Mouse (Mus musculus) CH12.LX (cell line): ENCODE data around the gene Rer1.

Experiments used
- BHLHE40 ChIP-seq: IDR thresholded peaks from 2 replicates; pipeline ENCODE4 v1.6.1; 2011; ENCODE audit warnings: mild to moderate bottlenecking, low read depth, low read length, improper control_type of control experiment
- CTCF ChIP-seq, 2 experiments: IDR thresholded peaks in 1 of 2; conservative IDR thresholded peaks in 1 of 2; 2 replicates each; pipeline ENCODE4 v1.5.1; 2011 to 2012; ENCODE audit warnings: low read depth in 2 of 2, low read length in 2 of 2, improper control_type of control experiment in 1 of 2, inconsistent platforms in 1 of 2, mild to moderate bottlenecking in 1 of 2, moderate library complexity in 1 of 2
- ETS1 ChIP-seq: conservative IDR thresholded peaks from 2 replicates; pipeline ENCODE4 v1.6.1; 2012; ENCODE audit warnings: low read depth, mild to moderate bottlenecking, inconsistent platforms, low read length, improper control_type of control experiment, moderate library complexity
- NRF1 ChIP-seq: IDR thresholded peaks from 2 replicates; pipeline ENCODE4 v1.6.1; 2014; ENCODE audit warnings: low read depth, mild to moderate bottlenecking, inconsistent platforms, low read length, improper control_type of control experiment, moderate library complexity
- RCOR1 ChIP-seq: conservative IDR thresholded peaks from 2 replicates; pipeline ENCODE4 v1.6.1; 2012; ENCODE audit warnings: low read depth, mild to moderate bottlenecking, inconsistent platforms, low read length, improper control_type of control experiment
- SIN3A ChIP-seq: IDR thresholded peaks from 2 replicates; pipeline ENCODE4 v1.6.1; 2012; ENCODE audit warnings: low read length, improper control_type of control experiment, inconsistent platforms
- TCF12 ChIP-seq: IDR thresholded peaks from 2 replicates; pipeline ENCODE4 v1.6.1; 2014; ENCODE audit warnings: low read depth, mild to moderate bottlenecking, inconsistent platforms, low read length, improper control_type of control experiment
- ZNF384 ChIP-seq: IDR thresholded peaks from 2 replicates; pipeline ENCODE4 v1.6.1; 2012; ENCODE audit warnings: low read depth, low read length, improper control_type of control experiment, inconsistent platforms

- TF ChIP-seq TCF12 = no peak
- TF ChIP-seq ETS1 = no peak; the same call in 1 of the 2 replicates
- TF ChIP-seq RCOR1 = 0 out of 2 replicates have a peak, but pooled peaks have one; percentile 21
- TF ChIP-seq CTCF (conservative IDR thresholded peaks at IDR 0.05 in 1 of 2, IDR thresholded peaks at IDR 0.05 in 1 of 2; ENCODE audit: low read depth in 2 of 2, low read length in 2 of 2) = peak; percentile 78 to 96
- no peak for TF ChIP-seq NRF1
- TF ChIP-seq SIN3A = no peak; the same call in none of the 2 replicates
- 0 out of 2 replicates have a peak, but pooled peaks have one; percentile 18 for TF ChIP-seq BHLHE40
- 0 out of 2 replicates have a peak, but pooled peaks have one; percentile 15 for TF ChIP-seq ZNF384
Measured at GRCm38 (mm10) chr4:155065970-155066833, 20.0 kb downstream of the Rer1 start.
